Mouse (Mus musculus) ES-Bruce4 (cell line): ENCODE data around the gene Kdm2b.

ENCODE experiments used
- CTCF ChIP-seq: IDR thresholded peaks from one replicate; pipeline ENCODE4 v1.8.1; 2011; ENCODE audit warnings: low read depth, low read length
- EP300 ChIP-seq: IDR thresholded peaks from 2 replicates; pipeline ENCODE4 v1.6.1; 2011; ENCODE audit warnings: low read depth, low read length; ENCODE audit not compliant: insufficient read depth
- POLR2A ChIP-seq: IDR thresholded peaks from one replicate; pipeline ENCODE4 v1.8.1; 2011; ENCODE audit warnings: low read length; ENCODE audit not compliant: insufficient read depth

GRCm38 (mm10) chr5:122883652-122884235 is 105.9 kb downstream of the Kdm2b start:
- TF ChIP-seq POLR2A (no peak), CTCF (no peak), EP300 (no peak)
